Mouse (Mus musculus) kidney, postnatal 0 days (tissue): ENCODE data around the gene Il1rl1. TPM values are rescaled to one million over a fixed set of nuclear protein-coding genes. Genes with fewer than 3 reads are reported as not detected.

Experiments used
- ATAC-seq: fragments of 200-750 bp; cut with Nextera tagmentation; replicated peaks from 2 replicates; pipeline ENCODE4 v1.8.0; 2017; ENCODE audit warnings: low read depth, moderate number of reproducible peaks, moderate TSS enrichment, moderate library complexity; ENCODE audit not compliant: low FRiP score
- DNase-seq: peaks from one replicate; pipeline ENCODE4 v3.0.0-alpha.2; 2016; ENCODE audit warnings: low spot score
- H3K27ac ChIP-seq: fragments of 300-500 bp; sonication (generic); 2 replicates; pipeline ENCODE4 v1.5.1; 2014; ENCODE audit warnings: mild to moderate bottlenecking
- H3K27me3 ChIP-seq: fragments of 300-500 bp; sonication (generic); 2 replicates; pipeline ENCODE4 v1.6.1; 2014; ENCODE audit warnings: low read length, mixed read lengths; ENCODE audit not compliant: insufficient read depth
- H3K36me3 ChIP-seq: fragments of 300-500 bp; sonication (generic); 2 replicates; pipeline ENCODE4 v1.6.1; 2014; ENCODE audit warnings: low read length, mixed read lengths; ENCODE audit not compliant: insufficient read depth
- H3K4me1 ChIP-seq: fragments of 300-500 bp; sonication (generic); replicated peaks from 2 replicates; pipeline ENCODE4 v1.6.1; 2014; ENCODE audit warnings: antibody characterized with exemption, low read length, mixed read lengths; ENCODE audit not compliant: insufficient read depth
- H3K4me2 ChIP-seq: fragments of 300-500 bp; sonication (generic); 2 replicates; pipeline ENCODE4 v1.6.1; 2014; ENCODE audit warnings: mild to moderate bottlenecking, low read length, moderate library complexity, mixed read lengths
- H3K4me3 ChIP-seq: fragments of 300-500 bp; sonication (generic); replicated peaks from 2 replicates; pipeline ENCODE4 v1.5.1; 2014; ENCODE audit warnings: low read depth, low read length
- H3K9ac ChIP-seq: fragments of 300-500 bp; sonication (generic); 2 replicates; pipeline ENCODE4 v1.6.1; 2014; ENCODE audit warnings: low read depth, low read length
- H3K9me3 ChIP-seq: fragments of 300-500 bp; sonication (generic); replicated peaks from 2 replicates; pipeline ENCODE4 v1.6.1; 2016; ENCODE audit warnings: low read length, inconsistent platforms, mixed read lengths
- CTCF ChIP-seq: IDR thresholded peaks from 2 replicates; pipeline ENCODE4 v1.5.1; 2016; ENCODE audit warnings: antibody characterized with exemption, low read depth, mild to moderate bottlenecking, moderate library complexity
- WGBS: fragments of 180-500 bp; shearing (Covaris S2); extraction: QIAGEN DNeasy Blood & Tissue Kit; methylation state at CpG from one replicate; pipeline ENCODE4 v1.1.7; 2014; 5-methylcytosine and 5-hydroxymethylcytosine counted together
- polyA plus RNA-seq: library from polyadenylated mRNA; unstranded; fragments of >200 nt; fragmentation: Nextera tagmentation; extraction: Ambion mirVana; gene quantifications from 2 replicates; pipeline ENCODE4 v1.2.1, GENCODE M21; 2015

Gene Il1rl1
- polyA plus RNA-seq = 0.08 and 0.13 TPM in 2 replicates

DNA sequence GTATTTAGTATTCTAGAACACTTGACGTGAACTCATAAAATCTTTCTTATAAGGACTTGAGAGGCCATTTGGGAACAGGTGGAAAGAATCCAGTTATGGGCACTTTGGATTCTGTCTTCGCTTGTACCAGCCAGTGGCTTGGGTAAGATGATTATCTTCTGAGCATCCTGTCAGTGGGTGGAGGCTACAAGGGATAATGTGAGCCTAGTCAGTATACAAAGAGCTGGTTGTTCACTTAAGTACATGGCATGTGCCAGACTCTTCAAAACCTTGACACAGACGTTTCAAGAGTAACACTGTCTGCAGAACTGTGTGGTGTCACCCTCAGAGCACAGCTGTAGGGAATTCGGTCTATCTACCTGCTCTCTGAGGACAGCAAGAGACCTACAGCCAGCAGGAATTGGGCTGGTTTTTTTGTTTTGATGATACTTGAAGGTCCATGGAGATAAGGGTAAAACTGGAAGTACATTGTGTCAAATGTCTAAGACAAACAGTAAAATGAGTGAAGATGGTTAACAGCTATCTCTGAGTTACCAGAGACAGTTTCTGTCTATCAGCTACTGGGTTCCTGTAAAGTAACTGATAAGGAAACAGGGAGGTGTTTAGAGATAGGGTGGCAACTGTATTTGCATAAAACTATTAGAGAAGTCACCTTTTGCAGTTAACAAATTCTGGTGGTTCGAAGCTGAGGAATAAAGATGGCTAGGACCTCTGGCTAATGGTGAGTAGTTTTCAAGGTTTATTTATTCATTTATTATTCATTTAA, at the start of gene Il1rl1:
Gene Il1rl1 (plus strand): TSS at position 661 of the 766 bp plus-strand sequence.
- DNase-seq = no peak
- Histone ChIP-seq H3K27ac (no peak within 1 kb of the TSS), H3K27me3 (no peaks in the 10 kb centered on the region), H3K4me2 (no peak within 1 kb of the TSS), H3K36me3 (no peaks in the 10 kb centered on the region), H3K4me3 (no peak within 1 kb of the TSS), H3K4me1 (no peaks in the 10 kb centered on the region), H3K9me3 (no peaks in the 10 kb centered on the region), H3K9ac (no peak within 1 kb of the TSS)
- ATAC-seq = no peak
- TF ChIP-seq CTCF = no peak
- 84% methylated on average over 5 of the region's 5 CpGs for WGBS

DNA sequence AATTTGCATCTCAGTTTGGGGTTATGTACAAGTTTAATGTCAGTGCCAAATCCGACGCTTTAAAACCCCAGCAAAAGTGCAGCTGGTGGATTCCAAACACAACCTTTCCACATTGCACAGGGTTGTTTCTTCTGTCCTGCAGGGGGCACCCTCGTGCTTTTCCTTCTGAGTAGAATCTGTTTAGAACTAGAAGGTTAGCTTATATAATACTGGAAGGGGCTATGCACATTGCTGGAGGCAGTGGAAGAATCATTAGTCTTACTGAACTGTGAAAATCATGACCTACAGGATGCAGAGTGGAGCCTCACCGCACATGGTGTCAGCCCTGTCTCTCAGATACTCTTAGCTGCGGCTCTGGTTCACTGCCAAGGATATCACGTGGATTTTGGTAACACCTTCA, 49.3 kb upstream of the Il1rl1 start:
- Histone ChIP-seq H3K36me3 (no peaks in the 10 kb centered on the region), H3K4me2 (no peak overlapping the region), H3K27me3 (no peaks in the 10 kb centered on the region), H3K9me3 (no peaks in the 10 kb centered on the region), H3K9ac (no peak overlapping the region), H3K27ac (no peak overlapping the region), H3K4me3 (no peak overlapping the region), H3K4me1 (no peaks in the 10 kb centered on the region)
- peak; percentile 76 for TF ChIP-seq CTCF
- DNase-seq (peak; percentile 68), ATAC-seq (no peak)
- WGBS = 47% methylated on average over 6 of the region's 6 CpGs

DNA sequence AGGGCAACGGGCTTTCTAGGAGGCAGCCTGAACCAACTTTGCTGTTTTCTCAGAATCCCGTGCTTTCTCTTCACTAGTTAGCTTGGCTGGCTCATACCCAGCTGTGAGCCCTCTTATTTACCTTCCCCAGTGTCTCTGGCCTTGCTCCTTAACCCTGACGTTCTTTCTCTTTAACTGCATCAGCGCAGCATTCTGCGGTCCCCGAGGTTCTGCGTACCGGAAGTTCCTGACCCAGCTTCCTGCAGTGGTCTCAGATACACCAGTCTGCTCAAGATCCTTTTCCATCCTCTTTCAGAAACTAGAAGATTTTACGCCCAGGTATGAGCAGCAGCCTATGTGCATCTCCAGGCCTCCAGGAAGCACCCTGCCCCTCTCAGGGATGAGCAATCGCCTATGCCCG, 48.4 kb upstream of the Il1rl1 start:
- no peak for DNase-seq
- Histone ChIP-seq H3K36me3 (no peaks in the 10 kb centered on the region), H3K4me3 (no peak overlapping the region), H3K27ac (no peak overlapping the region), H3K9ac (no peak overlapping the region), H3K9me3 (no peaks in the 10 kb centered on the region), H3K4me1 (no peaks in the 10 kb centered on the region), H3K4me2 (no peak overlapping the region), H3K27me3 (no peaks in the 10 kb centered on the region)
- ATAC-seq = no peak
- TF ChIP-seq CTCF = no peak
- WGBS = 81% methylated on average over 11 of the region's 11 CpGs

DNA sequence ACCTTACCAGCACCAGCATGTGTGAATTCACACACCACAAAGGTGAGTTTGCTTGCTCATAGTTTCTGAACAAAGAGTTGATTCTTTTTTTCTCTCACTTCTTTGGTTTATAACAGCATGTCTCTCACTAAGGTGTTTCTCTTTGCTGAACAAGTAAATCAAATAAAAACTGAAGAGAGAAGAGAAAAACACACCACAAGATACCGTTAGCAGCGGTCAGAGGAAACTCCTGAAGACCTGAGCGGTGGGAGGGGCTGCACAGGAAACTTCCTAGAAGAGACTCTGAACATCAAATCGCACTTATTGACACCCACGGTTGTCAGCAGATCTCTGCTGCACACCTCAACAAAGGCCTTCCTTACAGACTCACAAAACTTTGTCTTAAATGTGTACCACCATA, 46.5 kb upstream of the Il1rl1 start:
- no peak for DNase-seq
- H3K27ac ChIP-seq = no peak overlapping the region
- no peaks in the 10 kb centered on the region for H3K27me3 ChIP-seq
- no peak for ATAC-seq
- H3K9me3 ChIP-seq = no peaks in the 10 kb centered on the region
- no peak overlapping the region for H3K4me3 ChIP-seq
- no peak overlapping the region for H3K9ac ChIP-seq
- 85% methylated on average over 5 of the region's 5 CpGs for WGBS
- no peak for TF ChIP-seq CTCF
- no peak overlapping the region for H3K4me2 ChIP-seq
- no peaks in the 10 kb centered on the region for H3K36me3 ChIP-seq
- no peaks in the 10 kb centered on the region for H3K4me1 ChIP-seq

DNA sequence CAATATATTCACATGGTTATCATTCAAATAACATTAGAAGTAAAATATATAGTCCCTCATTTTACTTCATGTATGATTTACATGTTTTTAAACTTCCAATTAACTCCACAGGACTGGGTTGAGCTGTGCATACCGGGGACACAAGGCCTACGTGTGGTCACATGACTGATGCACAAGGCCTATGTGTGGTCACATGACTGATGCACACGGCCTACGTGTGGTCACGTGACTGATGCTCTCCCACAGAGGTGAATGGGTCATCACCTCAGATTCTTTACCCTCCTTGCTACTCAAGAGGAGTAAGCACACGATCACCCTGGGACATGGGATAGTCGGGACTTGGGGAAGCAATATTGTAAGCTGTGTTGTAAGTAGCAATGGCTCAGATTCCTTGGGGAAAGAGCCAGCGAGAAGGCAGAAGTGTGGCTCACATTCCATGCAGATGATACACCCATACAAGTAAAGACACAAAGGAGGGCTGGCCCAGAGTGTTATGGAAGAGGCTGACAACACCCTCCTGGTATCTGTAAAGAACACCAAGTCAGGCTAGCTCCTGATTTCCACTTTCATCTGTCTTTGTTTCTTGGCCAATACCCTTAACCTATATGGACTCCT, 44.3 kb upstream of the Il1rl1 start:
- 93% methylated on average over 8 of the region's 8 CpGs for WGBS
- no peaks in the 10 kb centered on the region for H3K9me3 ChIP-seq
- no peaks in the 10 kb centered on the region for H3K36me3 ChIP-seq
- no peak overlapping the region for H3K9ac ChIP-seq
- no peaks in the 10 kb centered on the region for H3K27me3 ChIP-seq
- H3K4me1 ChIP-seq = no peaks in the 10 kb centered on the region
- no peak for DNase-seq
- no peak overlapping the region for H3K4me2 ChIP-seq
- ATAC-seq = no peak
- no peak for TF ChIP-seq CTCF
- no peak overlapping the region for H3K27ac ChIP-seq
- H3K4me3 ChIP-seq = no peak overlapping the region

DNA sequence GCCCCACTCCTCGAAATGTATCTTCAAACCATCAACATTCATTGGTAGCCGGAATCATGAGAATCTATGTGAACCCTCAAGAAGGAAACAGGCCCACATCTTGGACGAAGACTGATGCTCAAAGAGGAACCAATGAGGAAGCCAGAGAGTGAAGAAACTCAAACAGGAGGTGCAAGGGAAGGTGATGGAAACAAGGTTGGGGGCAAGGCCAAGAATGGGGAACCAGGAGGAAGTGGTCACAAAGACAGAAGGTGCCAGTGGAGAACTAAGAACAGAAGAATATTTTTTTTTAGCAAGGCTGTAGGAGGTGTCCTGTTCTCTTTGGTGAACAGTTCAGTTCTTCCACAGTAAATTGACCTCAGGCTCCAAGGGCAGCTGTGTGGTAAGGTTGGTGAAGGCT, 38.0 kb upstream of the Il1rl1 start:
- no peaks in the 10 kb centered on the region for H3K4me1 ChIP-seq
- H3K4me3 ChIP-seq = no peak overlapping the region
- H3K36me3 ChIP-seq = no peaks in the 10 kb centered on the region
- no peaks in the 10 kb centered on the region for H3K9me3 ChIP-seq
- no peak overlapping the region for H3K4me2 ChIP-seq
- 83% methylated on average over 3 of the region's 3 CpGs for WGBS
- H3K9ac ChIP-seq = no peak overlapping the region
- no peaks in the 10 kb centered on the region for H3K27me3 ChIP-seq
- H3K27ac ChIP-seq = no peak overlapping the region
- no peak for DNase-seq
- no peak for TF ChIP-seq CTCF
- ATAC-seq = no peak
